Mouse (Mus musculus): Measurements from ENCODE around the gene P2ry14.

DNA sequence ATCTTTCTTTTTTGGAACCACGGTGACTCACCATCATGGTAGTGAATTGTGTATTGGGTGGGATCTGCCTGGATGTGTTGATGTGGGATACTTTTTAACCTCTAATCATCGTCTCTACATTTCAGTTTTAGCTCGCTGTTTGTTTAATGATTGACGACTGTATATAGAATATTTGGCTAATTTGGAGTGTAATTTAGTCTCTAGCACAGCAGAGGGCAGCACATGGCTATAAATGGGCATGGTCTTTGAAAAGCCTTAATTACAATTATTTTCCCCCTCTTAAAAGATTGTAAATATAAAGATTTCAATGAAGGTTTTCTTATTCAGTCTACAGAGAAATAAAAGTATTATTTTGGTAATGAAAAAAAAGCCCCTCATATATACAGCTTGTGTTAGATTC, 76.1 kb downstream of the P2ry14 start:
- no peak for TF ChIP-seq POLR2A (IDR thresholded peaks at IDR 0.05; ENCODE audit: extremely low read depth, insufficient read depth, low read length)
- TF ChIP-seq CTCF (IDR thresholded peaks at IDR 0.05; ENCODE audit: low read depth, low read length): peak; percentile 52

Data from liver, adult 2 months (tissue).